Mouse (Mus musculus): ENCODE results near the gene Ccdc155.

The Ccdc155 gene

GRCm38 (mm10) chr7:45226421-45226820 is 21.7 kb upstream of the Ccdc155 start:
- in situ Hi-C loops (cut with MseI, MboI): no loop called here

DNA sequence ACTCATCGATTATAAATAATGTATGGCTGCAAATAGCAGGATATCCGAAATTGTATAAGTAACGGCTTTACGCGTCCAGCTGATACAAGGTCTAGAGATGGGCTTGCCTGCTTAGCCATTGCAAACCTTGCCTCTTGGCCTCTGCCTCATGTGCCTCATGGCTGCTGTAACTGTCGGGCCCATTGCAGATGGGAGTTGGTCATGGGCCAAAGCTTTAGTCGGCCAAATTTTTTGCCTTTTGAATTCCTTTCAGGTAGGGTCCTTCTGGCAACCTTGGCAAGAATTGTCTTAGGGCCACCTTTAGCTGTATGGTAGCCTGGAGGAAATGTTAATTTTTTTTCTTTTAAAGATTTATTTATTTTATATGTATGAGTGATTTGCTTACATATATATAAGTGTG is 20.1 kb upstream of the Ccdc155 start:
- in situ Hi-C loops (cut with MseI, MboI): no loop called here

DNA sequence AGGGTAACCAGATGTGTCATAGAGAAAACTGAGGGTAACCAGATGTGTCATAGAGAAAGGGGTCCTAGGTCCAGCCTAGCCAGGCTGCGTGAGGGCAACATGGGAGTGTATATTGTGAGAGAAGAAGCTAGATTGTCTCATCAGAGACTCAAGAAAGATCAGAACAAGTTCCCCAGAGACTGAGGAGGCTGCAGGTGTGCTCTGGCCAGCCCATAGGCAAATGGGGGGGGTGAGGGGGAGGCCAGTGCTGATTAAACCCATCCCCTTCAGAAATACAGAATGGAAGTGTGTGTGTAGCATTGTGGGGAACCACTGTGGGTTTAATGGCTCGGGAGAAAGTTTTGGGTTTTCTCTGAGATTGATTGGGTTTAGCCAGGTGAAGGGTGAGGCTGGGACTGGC is 17.0 kb upstream of the Ccdc155 start:
- in situ Hi-C loops (cut with MseI, MboI): no loop called here

DNA sequence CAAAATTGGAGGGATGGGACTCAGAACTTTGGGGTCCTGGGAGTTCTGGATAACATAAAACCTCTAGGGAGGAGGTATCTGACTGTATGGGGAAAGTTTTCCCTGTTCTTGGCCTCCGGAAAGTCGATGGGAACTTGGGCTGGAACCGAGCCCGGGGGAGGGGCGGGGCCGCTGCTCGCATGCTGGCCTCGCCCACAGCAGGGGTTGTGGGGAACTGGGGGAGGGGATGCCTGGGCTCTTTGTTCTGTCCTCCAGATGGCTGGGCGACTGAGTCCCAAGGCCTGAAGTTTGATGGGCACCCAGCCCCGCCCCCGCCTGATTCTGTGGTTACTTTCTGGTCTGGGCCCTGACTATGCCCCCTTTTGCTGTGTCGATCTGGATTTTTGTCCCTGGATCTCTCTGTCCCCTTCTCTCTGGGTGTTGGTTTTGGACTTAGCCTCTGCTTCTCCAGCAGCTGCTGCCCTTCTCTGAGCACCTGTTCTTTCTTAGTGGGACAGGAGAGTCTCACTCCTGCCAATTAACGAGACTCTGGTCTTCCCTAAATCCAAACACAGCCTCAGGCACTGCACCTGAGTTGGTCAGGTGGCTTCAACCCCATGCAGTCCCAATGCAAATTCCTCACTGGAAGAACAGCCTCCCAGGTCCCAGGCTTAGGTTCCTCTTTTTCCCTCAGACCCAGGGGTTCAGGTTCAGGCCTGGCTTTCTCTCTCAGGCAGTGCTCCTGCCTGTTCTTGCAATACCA is 11.9 kb upstream of the Ccdc155 start:
- in situ Hi-C loops (cut with MseI, MboI): no loop called here

DNA sequence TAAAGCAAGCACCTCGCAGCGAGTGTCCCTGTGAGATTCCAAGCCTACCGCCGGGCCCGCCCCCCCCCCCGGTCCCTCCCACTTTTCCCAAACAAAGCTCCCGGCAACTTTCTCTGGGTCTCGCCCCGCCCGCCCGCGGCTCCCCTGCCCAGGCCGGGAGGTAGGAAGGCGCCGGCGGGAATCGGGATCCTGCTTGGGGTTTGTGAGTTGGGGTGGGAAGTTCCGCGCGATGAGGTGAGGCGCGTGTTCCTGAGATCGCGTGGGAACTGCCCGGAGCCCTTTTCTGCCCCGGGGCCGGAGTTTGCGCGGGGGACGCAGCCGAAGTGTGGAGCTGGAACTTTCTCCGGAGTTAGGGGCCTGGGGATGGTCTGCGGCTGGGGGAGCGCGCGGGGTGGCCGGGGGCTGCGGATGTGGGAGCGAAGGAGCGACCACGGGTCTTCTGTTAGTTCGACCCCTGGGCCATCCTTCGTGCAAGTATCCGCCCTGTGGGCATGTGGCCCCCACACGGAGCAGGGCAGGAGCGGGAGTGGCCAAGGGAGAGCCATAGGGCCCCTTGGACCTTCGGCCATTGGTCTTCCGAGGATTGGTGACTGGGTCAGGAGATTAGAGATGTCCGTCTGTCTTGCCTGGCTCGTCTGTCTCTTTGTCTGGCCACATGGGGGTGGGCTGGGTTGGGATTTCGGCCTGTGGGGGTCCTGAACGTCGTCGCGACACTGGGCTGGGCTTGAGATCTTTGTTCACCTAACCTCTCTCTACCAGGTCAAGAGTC is 11.2 kb upstream of the Ccdc155 start, which contains the start of gene Tead2:
Gene Tead2 (plus strand): TSS at position 81 of the 769 bp plus-strand sequence.
- in situ Hi-C loops (cut with MseI, MboI): no loop called here

DNA sequence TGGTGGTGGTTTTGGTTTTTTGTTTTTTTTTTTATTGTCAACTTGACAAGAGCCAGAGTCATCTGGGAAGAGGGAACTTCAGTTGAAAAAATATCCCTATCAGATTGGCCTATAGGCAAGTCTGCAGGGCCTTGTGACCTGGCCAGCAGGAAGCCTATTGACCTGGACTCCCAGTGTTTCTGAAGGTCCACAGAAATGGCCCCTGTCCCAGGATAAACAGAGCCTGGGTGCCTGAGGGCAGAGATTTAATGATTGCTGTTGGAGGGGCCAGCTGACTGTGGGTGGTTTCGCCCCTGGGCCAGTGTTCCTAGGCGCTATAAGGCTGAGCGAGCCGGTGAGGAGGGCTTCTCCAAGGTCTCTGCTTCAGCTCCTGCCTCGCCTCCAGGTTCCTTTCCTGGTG is 9.0 kb upstream of the Ccdc155 start:
- in situ Hi-C loops (cut with MseI, MboI): no loop called here

DNA sequence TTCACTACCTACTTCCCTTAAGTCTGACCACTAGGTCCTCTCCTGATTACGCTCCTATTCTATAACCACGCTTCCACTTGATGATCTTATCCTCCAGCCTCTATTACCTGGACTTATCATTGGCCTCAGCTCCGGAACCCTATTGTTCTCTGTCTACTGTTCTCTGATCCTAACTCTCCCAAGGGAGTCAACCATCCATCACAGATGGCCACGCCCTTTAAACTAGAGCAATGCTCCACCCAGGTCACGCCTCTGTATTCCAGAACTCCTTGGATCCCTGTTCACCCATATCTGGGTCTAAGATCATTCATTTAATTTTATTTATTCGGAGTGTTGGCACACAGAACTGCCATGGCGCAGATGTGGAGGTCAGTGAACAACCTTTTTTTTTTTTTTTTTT is 7.7 kb upstream of the Ccdc155 start:
- in situ Hi-C loops (cut with MseI, MboI): no loop called here

DNA sequence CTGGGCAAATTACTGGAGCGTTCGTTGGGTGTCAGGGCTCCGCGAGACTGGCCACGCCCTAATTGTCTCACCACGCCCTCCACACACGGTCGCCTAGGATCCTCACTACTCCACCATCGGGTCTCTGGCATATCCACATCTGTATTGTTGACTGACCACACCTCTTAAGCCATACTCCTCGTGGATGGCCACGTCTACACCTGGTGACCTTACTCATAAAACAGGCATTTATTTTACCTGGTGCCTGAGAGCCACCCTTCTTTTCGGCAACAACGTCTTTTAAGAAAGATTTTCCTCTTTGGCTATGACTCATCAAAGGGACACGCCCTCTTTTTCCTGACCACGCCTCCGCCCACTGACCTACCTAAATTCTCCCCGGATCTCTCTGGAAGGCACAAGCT is 7.2 kb upstream of the Ccdc155 start, which contains the start of gene Dkkl1:
Gene Dkkl1 (minus strand): TSS at position 297 of the 401 bp plus-strand sequence.
- in situ Hi-C loops (cut with MseI, MboI): no loop called here

- in situ Hi-C loops (cut with MseI, MboI): no loop called here
Observed at GRCm38 (mm10) chr7:45211070-45211469, 6.4 kb upstream of the Ccdc155 start.

- in situ Hi-C loops (cut with MseI, MboI): no loop called here
Observed at GRCm38 (mm10) chr7:45208260-45208659, 3.6 kb upstream of the Ccdc155 start.

- in situ Hi-C loops (cut with MseI, MboI): loop anchor here in 1 of 2 experiments (5.0 kb wide), 1 partner anchor 40 kb away; the partner anchor contains the start of gene Slc17a7
Observed at GRCm38 (mm10) chr7:45202654-45203053, 2.0 kb downstream of the Ccdc155 start.

DNA sequence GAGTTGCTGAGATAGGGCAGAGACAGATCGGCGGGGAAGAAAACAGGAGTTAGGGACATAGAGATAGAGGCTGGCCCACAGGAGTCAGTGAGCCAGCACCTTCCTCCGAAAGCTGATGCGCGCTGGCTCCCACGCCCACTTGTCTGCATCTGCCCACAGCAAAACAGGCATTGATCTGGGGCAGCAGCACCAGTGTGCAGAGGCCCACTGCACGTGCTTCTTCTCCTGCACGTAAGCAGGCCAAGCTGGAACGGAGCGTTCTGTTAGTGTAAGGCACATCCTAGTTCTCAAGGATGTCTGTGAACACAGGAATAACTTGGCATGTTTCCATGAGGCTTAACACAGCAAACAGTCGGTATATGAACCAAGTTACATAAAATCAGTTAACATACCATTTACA is 5.7 kb downstream of the Ccdc155 start:
- in situ Hi-C loops (cut with MseI, MboI): no loop called here

DNA sequence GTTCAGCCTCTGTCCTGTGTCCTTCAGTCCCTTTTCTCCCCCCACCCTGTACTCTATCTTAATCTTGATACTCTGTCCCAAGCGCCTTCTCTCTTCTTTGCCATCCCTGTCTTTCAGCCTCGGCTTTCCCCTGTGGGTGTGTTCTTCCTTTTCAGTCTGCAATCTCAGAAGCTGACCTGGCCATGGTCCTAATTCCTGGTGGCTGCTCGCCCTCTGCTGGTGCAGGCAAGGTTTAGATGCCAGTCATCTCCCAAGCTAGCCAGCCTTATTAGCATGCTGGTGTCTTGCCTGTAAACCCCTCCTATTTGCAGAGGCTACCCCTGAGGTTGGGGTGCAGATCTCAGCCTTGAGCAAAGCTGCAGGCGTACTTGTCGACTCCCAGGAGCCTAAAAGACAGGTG is 6.3 kb downstream of the Ccdc155 start:
- in situ Hi-C loops (cut with MseI, MboI): no loop called here

- in situ Hi-C loops (cut with MseI, MboI): no loop called here
Observed at GRCm38 (mm10) chr7:45196994-45197393, 7.7 kb downstream of the Ccdc155 start.

GRCm38 (mm10) chr7:45196176-45196535 is 8.5 kb downstream of the Ccdc155 start:
- in situ Hi-C loops (cut with MseI, MboI): no loop called here

DNA sequence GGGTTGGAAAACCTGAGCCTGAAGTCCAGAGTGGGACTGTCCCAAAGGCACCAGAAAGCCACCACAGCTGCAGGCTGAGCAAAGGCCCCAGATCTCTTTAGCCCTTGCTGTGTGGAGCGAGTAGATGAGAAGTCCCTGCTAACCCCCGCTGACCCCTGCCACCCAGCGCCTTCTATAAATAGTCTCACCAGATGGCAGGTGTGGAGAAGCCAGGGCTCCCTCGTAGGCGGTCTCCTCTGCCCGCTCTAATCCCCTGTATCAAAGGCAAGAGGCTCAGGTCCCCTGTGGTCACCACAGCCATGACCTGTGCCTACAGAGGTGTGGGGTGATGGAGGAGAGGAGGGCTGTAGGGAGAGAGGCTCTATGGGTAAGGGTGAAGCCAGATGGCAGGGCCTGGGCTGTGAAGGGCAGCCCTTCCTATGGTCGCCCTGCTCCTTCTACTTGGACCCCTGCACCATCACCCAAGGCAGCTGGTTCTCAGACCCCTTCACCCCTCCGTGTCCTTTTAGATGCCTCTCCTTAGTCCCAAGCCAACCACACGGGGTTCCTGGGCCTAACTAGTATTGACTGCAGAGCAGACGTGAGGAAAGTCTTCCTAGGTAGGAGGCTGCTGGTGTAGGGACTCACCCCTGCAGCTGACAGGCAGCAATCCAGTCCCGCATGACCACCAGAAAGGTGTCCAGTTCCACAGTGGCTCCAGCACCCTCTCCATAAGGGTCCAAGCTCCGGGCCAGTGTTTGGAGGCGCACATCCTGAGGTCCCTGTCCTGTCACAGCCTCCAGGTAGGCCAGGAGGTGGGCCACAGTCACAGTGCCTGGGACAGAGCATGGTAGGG is 9.1 kb downstream of the Ccdc155 start:
- in situ Hi-C loops (cut with MseI, MboI): no loop called here

DNA sequence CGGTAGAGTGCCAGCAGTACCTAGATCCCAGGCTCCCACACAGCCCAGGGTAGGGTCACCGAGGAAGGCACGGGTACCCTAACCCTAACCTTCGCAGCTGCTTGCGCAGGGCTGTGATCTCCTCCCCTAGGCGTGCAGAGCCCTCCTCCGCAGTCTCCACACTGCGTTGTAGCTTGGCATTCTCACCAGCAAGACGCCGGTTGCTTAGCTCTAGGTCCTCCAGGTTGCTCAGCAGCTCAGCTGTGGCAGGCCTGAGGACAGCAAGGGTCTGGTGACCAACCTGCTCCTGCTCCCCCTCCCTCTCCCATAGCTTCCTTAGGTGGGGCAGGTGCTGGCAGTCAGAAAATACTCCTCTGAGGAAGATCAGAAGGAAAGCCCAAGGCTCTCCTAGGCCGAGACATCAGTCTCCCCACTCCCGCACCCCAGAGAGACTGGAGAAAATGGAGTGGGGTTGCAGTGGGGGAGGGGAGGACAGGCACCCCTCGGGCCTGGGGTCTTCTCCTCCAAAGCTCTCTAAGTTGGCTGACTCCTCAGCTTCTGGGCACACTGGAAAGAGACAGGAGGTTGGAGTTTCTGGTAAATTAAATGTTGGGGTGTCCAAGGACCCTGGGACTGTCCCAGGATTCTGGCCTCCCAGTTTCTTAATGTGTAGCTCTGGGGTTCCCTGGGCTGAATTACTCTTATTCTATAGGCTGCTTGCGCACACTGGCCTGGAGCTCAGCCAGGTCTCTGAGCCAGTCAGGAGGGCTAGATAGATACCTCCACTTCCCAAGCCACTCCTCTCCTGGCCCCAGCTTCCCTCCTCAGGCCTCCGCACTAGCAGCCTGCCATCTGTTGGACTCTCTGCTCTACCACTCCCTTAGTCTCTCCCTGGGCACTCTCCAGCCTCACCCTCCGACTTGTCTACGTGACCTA is 10.6 kb downstream of the Ccdc155 start:
- in situ Hi-C loops (cut with MseI, MboI): no loop called here

DNA sequence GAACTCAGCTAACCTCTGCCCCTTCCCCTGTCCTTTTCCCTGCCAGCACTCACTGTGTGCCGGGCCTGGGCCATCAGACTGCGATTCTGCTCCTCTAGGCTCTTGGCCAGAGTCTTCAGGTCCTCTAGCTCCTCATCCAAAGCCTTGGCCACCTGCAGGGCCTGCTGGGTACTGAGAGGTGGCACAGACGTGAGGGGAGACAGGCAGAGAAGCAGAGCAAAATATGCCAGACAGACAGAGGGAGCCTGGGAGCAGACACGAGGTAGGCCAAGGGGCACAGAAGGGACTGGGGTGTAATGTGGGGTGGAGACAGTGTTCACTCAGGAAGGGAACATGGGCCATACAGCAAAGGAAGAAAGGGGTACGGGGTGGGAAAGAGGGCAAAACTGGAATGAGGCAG is 11.3 kb downstream of the Ccdc155 start:
- in situ Hi-C loops (cut with MseI, MboI): no loop called here

GRCm38 (mm10) chr7:45192585-45193310 is 11.9 kb downstream of the Ccdc155 start:
- in situ Hi-C loops (cut with MseI, MboI): no loop called here

DNA sequence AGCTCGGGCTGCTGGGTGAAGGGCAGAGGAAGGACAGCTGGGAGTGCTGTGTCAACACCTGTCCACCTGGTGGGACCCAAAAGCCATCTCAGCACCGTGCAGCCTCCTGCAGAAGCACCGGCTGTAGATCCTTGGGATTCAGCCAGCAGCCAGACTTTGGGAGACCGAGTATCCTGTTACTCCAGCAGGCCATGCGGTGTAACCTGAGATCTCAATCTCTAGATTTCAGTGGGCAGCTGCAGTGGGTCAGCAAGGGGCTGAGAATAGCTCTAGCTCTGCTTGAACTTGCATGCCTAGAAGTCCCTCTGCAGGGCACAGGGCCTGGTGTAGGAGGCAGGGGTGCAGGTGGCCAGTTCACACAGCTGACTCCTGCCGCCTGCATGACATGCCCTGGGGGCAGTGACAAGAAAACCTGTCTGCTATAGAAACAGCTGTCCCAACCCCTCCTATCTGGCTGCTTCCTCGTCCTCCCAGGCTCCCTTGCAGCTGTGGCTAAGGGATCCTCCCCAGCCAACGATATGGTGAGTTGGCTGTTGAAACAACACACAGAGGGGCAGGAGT is 12.8 kb downstream of the Ccdc155 start:
- in situ Hi-C loops (cut with MseI, MboI): no loop called here

Measured in mouse trophoblast stem cell (cell line).